Mouse (Mus musculus): ENCODE data around the gene 4930556J24Rik. TPM values are rescaled to one million over a fixed set of nuclear protein-coding genes. Genes with fewer than 3 reads are reported as not detected.

Gene 4930556J24Rik
- total and polyA plus RNA-seq, 3 experiments: 0.31 to 0.47 TPM; not detected in 1

GRCm38 (mm10) chr11:4005220-4005805 is 28.7 kb upstream of the 4930556J24Rik start:
- no peak for DNase-seq (ENCODE audit: low read depth, low spot score)
- no peaks in the 10 kb centered on the region; a peak in 1 of 4 replicates for H3K27me3 ChIP-seq (ENCODE audit: control insufficient read depth in 1 of 2, insufficient read depth in 2 of 2, low read length in 2 of 2)
- no peak overlapping the region for H3K4me3 ChIP-seq (ENCODE audit: control insufficient read depth in 1 of 2, insufficient read depth in 1 of 2, low read depth in 2 of 2, low read length in 2 of 2)
- H3K36me3 ChIP-seq (ENCODE audit: control insufficient read depth in 1 of 2, insufficient read depth in 2 of 2, low read length in 2 of 2): peaks cover 0 to 2% of the 10 kb centered on the region in 2 experiments; a peak in 1 of 4 replicates
- peaks cover 0 to 10% of the 10 kb centered on the region in 2 experiments; a peak in 2 of 4 replicates for H3K4me1 ChIP-seq (ENCODE audit: control insufficient read depth in 1 of 2, insufficient read depth in 2 of 2, low read length in 2 of 2)
- H3K79me2 ChIP-seq (ENCODE audit: control insufficient read depth, insufficient read depth, low read length, poor library complexity): no peaks in the 10 kb centered on the region
- no peak overlapping the region for H3K27ac ChIP-seq (ENCODE audit: control insufficient read depth, low read depth, low read length)
- TF ChIP-seq BHLHE40 (IDR thresholded peaks at IDR 0.05; ENCODE audit: borderline replicate concordance, low read depth, low read length): no peak
- 0 out of 4 replicates have a peak, but pooled peaks of 1 of the 2 experiments have one; percentile 41 for TF ChIP-seq USF2 (IDR thresholded peaks at IDR 0.05; ENCODE audit: borderline replicate concordance in 1 of 2, insufficient read depth in 1 of 2, low read depth in 1 of 2, low read length in 2 of 2)
- TF ChIP-seq USF1 (IDR thresholded peaks at IDR 0.05; ENCODE audit: low read depth, low read length): peak; percentile 81
- peak; percentile 65 for TF ChIP-seq MAX (IDR thresholded peaks at IDR 0.05; ENCODE audit: low read length)
- TF ChIP-seq SMC3 (IDR thresholded peaks at IDR 0.05; ENCODE audit: low read depth, low read length): no peak
- H3K9me3 ChIP-seq (replicated peaks; ENCODE audit: insufficient read depth, low read length): no peaks in the 10 kb centered on the region
- no peak overlapping the region for H3K9ac ChIP-seq (ENCODE audit: control insufficient read depth, low read depth, low read length, poor library complexity, severe bottlenecking)

- Histone ChIP-seq H3K4me1 (ENCODE audit: control insufficient read depth in 1 of 2, insufficient read depth in 2 of 2, low read length in 2 of 2) (no peaks in the 10 kb centered on the region), H3K9ac (ENCODE audit: control insufficient read depth, low read depth, low read length, poor library complexity, severe bottlenecking) (no peak overlapping the region), H3K36me3 (ENCODE audit: control insufficient read depth in 1 of 2, insufficient read depth in 2 of 2, low read length in 2 of 2) (no peaks in the 10 kb centered on the region), H3K9me3 (replicated peaks; ENCODE audit: insufficient read depth, low read length) (no peaks in the 10 kb centered on the region), H3K27ac (ENCODE audit: control insufficient read depth, low read depth, low read length) (no peak overlapping the region), H3K4me3 (ENCODE audit: control insufficient read depth in 1 of 2, insufficient read depth in 1 of 2, low read depth in 2 of 2, low read length in 2 of 2) (no peak overlapping the region), H3K79me2 (ENCODE audit: control insufficient read depth, insufficient read depth, low read length, poor library complexity) (no peaks in the 10 kb centered on the region), H3K27me3 (ENCODE audit: control insufficient read depth in 1 of 2, insufficient read depth in 2 of 2, low read length in 2 of 2) (no peaks in the 10 kb centered on the region; a peak in 1 of 4 replicates)
- DNase-seq (ENCODE audit: low read depth, low spot score): peak; percentile 83
- TF ChIP-seq RCOR1 (IDR thresholded peaks at IDR 0.05; ENCODE audit: low read depth, low read length) (no peak), MYC (IDR thresholded peaks at IDR 0.05; ENCODE audit: low read depth, low read length) (no peak), MEF2A (IDR thresholded peaks at IDR 0.05; ENCODE audit: extremely low read depth, insufficient replicate concordance, low read depth, low read length, poor library complexity, severe bottlenecking) (no peak), NRF1 (IDR thresholded peaks at IDR 0.05; ENCODE audit: insufficient read depth, low read depth, low read length, poor library complexity, severe bottlenecking) (peak; percentile 15; the same call in 1 of the 2 replicates), USF2 (IDR thresholded peaks at IDR 0.05; ENCODE audit: borderline replicate concordance in 1 of 2, insufficient read depth in 1 of 2, low read depth in 1 of 2, low read length in 2 of 2) (no peak), POLR2AphosphoS5 (IDR thresholded peaks at IDR 0.05; ENCODE audit: borderline replicate concordance, low read depth, low read length) (no peak), ETS1 (IDR thresholded peaks at IDR 0.05; ENCODE audit: low read depth, low read length) (no peak), MAZ (IDR thresholded peaks at IDR 0.05; ENCODE audit: low read depth, low read length) (no peak), MXI1 (IDR thresholded peaks at IDR 0.05; ENCODE audit: low read depth, low read length) (no peak), TCF12 (IDR thresholded peaks at IDR 0.05; ENCODE audit: low read depth, low read length) (no peak), SIN3A (IDR thresholded peaks at IDR 0.05; ENCODE audit: low read length) (no peak), ZKSCAN1 (IDR thresholded peaks at IDR 0.05; ENCODE audit: low read depth, low read length) (no peak), E2F4 (IDR thresholded peaks at IDR 0.05; ENCODE audit: borderline replicate concordance, low read depth, low read length) (no peak), TAL1 (IDR thresholded peaks at IDR 0.05; ENCODE audit: low read length) (no peak), MAFK (IDR thresholded peaks at IDR 0.05; ENCODE audit: borderline replicate concordance, low read depth, low read length) (no peak), KAT2A (conservative IDR thresholded peaks at IDR 0.05; ENCODE audit: low read depth, low read length) (no peak), ZMIZ1 (IDR thresholded peaks at IDR 0.05; ENCODE audit: low read depth, low read length) (no peak), MYB (IDR thresholded peaks at IDR 0.05; ENCODE audit: low read depth, low read length) (no peak), BHLHE40 (IDR thresholded peaks at IDR 0.05; ENCODE audit: borderline replicate concordance, low read depth, low read length) (no peak), HCFC1 (IDR thresholded peaks at IDR 0.05; ENCODE audit: low read depth, low read length) (no peak), NELFE (IDR thresholded peaks at IDR 0.05; ENCODE audit: low read depth, low read length) (no peak), ZC3H11A (IDR thresholded peaks at IDR 0.05; ENCODE audit: low read depth, low read length) (peak; percentile 79), GATA1 (IDR thresholded peaks at IDR 0.05; ENCODE audit: low read depth, low read length) (no peak), JUND (IDR thresholded peaks at IDR 0.05; ENCODE audit: low read depth, low read length) (peak; percentile 34; the same call in 1 of the 2 replicates), ZNF384 (IDR thresholded peaks at IDR 0.05; ENCODE audit: low read depth, low read length) (no peak), CHD1 (IDR thresholded peaks at IDR 0.05; ENCODE audit: low read depth, low read length) (no peak), CTCF (IDR thresholded peaks at IDR 0.05 in 2 of 3, conservative IDR thresholded peaks at IDR 0.05 in 1 of 3; ENCODE audit: control insufficient read depth in 1 of 3, insufficient read depth in 1 of 3, low read depth in 2 of 3, low read length in 3 of 3, poor library complexity in 1 of 3, severe bottlenecking in 1 of 3) (peak; percentile 88 to 97 (median 95))
These were observed 25.0 kb upstream of the 4930556J24Rik start for GRCm38 (mm10) chr11:4001603-4002002.

All from MEL (cell line).